Mouse (Mus musculus) C2C12 (cell line): ENCODE measurements at regions not wholly inside any gene's neighbourhood (a gene's known extent, or its start where the extent isn't known, plus 50 kb on each side); places are given as distances from the start of the nearest gene placed in this dataset.

ENCODE experiments used
- CEBPB ChIP-seq: IDR thresholded peaks from one replicate; pipeline ENCODE4 v1.6.1; 2011; ENCODE audit warnings: low read depth, mild to moderate bottlenecking, control low read depth, moderate library complexity
- CTCF ChIP-seq: IDR thresholded peaks from one replicate; pipeline ENCODE4 v1.5.1; 2011; ENCODE audit not compliant: control insufficient read depth, insufficient read depth, insufficient read length
- MAX ChIP-seq: IDR thresholded peaks from one replicate; pipeline ENCODE4 v1.6.1; 2011; ENCODE audit warnings: mild to moderate bottlenecking, control low read depth
- MYOD1 ChIP-seq: IDR thresholded peaks from one replicate; pipeline ENCODE4 v1.6.1; 2011; ENCODE audit warnings: low read depth; ENCODE audit not compliant: control insufficient read depth, insufficient read length
- MYOG ChIP-seq: IDR thresholded peaks from one replicate; pipeline ENCODE4 v1.6.1; 2011; ENCODE audit not compliant: control insufficient read depth, insufficient read length; ENCODE audit errors: extremely low read depth

- TF ChIP-seq CTCF (no peak), CEBPB (no peak), MYOG (no peak), MYOD1 (no peak), MAX (no peak)
Observed at GRCm38 (mm10) chr3:143866521-143866920, 338.5 kb downstream of the Lmo4 start.
